Mouse (Mus musculus): ENCODE measurements around the gene Sdc1. TPM values are rescaled to one million over a fixed set of nuclear protein-coding genes. Genes with fewer than 3 reads are reported as not detected.

Sdc1 gene
- polyA plus RNA-seq, 1 experiment = 1.1 TPM

GRCm38 (mm10) chr12:8762667-8763066 lies 8.5 kb upstream of the Sdc1 start:
- no peak for TF ChIP-seq GATA1 (IDR thresholded peaks at IDR 0.05; ENCODE audit: borderline replicate concordance, low read length)
- no peak for TF ChIP-seq FLI1 (IDR thresholded peaks at IDR 0.05; ENCODE audit: low read length)
- H3K4me1 ChIP-seq = peaks cover 5% of the 10 kb centered on the region; the same call in 1 of the 2 replicates
- peaks cover 13% of the 10 kb centered on the region for H3K27me3 ChIP-seq (replicated peaks)
- peaks cover 7% of the 10 kb centered on the region for H3K9me3 ChIP-seq
- no peak overlapping the region for H3K4me3 ChIP-seq (replicated peaks)
- peaks cover 4% of the 10 kb centered on the region for H3K36me3 ChIP-seq (replicated peaks; ENCODE audit: low read length)

DNA sequence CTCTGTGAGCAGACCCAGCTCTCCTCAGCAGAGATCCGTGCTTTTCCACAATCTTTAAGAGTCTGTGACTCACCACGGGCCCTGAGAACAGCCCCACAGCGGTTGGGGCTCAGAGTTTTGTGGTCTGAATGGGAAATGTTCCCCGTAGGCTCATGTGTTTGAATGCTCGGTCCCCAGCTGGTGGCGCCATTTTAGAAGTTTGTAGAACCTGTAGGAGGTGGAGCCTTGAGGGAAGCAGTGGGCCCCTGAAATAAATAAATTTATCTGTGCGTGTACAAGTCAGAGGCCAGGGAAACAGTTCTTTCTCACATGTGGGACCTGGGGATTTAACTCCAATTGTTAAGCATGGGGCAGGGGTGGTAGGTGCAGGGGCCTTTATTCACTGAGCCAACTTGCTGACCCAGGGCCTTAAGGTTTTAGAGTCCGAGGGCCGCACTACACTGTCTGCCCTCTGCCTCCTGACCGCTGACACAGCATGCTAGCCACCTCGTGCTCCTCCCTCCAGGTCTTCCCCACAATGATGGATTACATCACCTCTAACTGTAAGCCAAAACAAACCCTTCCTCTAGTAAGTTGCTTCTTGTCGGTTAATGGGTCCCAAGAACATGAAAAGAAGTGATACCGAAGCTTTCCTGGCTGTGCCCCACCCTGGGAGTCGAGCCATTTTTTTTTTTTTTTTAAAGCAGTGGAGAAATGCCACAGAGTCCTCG lies 6.7 kb upstream of the Sdc1 start:
- H3K27me3 ChIP-seq (replicated peaks) = peaks cover 18% of the 10 kb centered on the region
- TF ChIP-seq FLI1 (IDR thresholded peaks at IDR 0.05; ENCODE audit: low read length) (no peak), GATA1 (IDR thresholded peaks at IDR 0.05; ENCODE audit: borderline replicate concordance, low read length) (no peak)
- no peaks in the 10 kb centered on the region for H3K36me3 ChIP-seq (replicated peaks; ENCODE audit: low read length)
- H3K9me3 ChIP-seq = peaks cover 9% of the 10 kb centered on the region
- H3K4me3 ChIP-seq (replicated peaks) = no peak overlapping the region
- peaks cover 5% of the 10 kb centered on the region; the same call in 1 of the 2 replicates for H3K4me1 ChIP-seq

GRCm38 (mm10) chr12:8771844-8772380 lies 789 bp downstream of the Sdc1 start:
- Histone ChIP-seq H3K9me3 (peaks cover 14% of the 10 kb centered on the region), H3K4me3 (replicated peaks) (peak overlapping the region; percentile 93), H3K27me3 (replicated peaks) (peaks cover 80% of the 10 kb centered on the region), H3K4me1 (peaks cover 40% of the 10 kb centered on the region), H3K36me3 (replicated peaks; ENCODE audit: low read length) (no peaks in the 10 kb centered on the region)
- TF ChIP-seq GATA1 (IDR thresholded peaks at IDR 0.05; ENCODE audit: borderline replicate concordance, low read length) (no peak), FLI1 (IDR thresholded peaks at IDR 0.05; ENCODE audit: low read length) (no peak)

DNA sequence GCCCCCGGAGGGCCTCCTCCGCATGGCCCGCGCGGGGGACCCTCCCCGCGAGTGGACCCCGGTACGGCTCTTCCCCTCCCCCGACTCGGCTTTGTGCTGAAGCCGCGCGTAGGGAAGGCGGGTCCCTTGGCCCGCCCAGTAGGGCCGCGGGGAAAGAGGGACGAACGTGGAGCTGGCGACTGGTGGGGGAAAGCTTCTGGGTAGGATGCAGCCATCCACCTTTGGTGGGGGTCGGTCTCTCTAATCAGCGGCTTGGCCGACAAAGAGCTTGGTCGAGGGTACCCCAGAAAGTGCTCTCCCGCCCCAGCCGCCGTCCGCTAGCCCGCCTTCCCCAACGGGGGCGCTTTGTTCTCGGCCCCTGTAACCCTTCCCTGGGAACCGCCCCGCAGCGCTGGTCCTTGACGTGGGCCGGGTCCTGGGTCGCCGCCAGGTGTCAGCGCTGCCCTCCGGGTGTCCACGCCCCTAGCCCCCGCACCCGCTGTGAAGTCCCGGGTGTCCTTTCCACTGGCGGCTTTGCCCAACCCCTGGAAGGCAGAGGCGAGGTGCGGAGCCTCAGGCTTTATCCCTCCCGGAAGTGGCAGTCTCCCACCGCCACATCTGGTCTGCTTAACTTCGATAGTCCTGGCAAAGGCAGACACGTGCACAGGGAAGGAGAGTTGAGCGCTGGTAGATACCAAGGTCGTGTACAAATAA lies 1.5 kb downstream of the Sdc1 start:
- H3K36me3 ChIP-seq (replicated peaks; ENCODE audit: low read length) = no peaks in the 10 kb centered on the region
- TF ChIP-seq GATA1 (IDR thresholded peaks at IDR 0.05; ENCODE audit: borderline replicate concordance, low read length) = no peak
- TF ChIP-seq FLI1 (IDR thresholded peaks at IDR 0.05; ENCODE audit: low read length) = no peak
- peaks cover 14% of the 10 kb centered on the region for H3K9me3 ChIP-seq
- peaks cover 44% of the 10 kb centered on the region for H3K4me1 ChIP-seq
- peak overlapping the region; percentile 93 for H3K4me3 ChIP-seq (replicated peaks)
- H3K27me3 ChIP-seq (replicated peaks) = peaks cover 85% of the 10 kb centered on the region

DNA sequence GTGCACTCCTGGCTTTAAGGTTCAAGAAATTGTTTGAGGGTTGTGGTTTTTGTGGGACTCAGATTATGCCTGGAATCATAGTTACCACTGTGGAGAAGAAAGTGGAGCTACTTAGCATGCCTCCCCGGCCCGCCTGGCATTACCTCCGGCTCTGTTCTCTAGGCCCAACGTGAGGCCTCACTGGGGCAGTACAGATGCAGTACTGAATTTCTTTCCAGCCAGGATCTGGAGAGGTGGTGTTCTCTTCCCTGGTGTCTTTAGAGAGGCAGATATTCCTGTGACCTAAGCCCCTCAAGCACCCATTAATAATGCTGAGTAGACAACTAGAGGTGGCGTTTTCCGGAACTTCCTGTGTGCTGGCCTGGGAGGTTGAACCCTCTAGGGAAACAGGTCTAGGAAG lies 2.2 kb downstream of the Sdc1 start:
- Histone ChIP-seq H3K36me3 (replicated peaks; ENCODE audit: low read length) (no peaks in the 10 kb centered on the region), H3K4me3 (replicated peaks) (no peak overlapping the region), H3K27me3 (replicated peaks) (peaks cover 92% of the 10 kb centered on the region), H3K4me1 (peaks cover 47% of the 10 kb centered on the region), H3K9me3 (peaks cover 14% of the 10 kb centered on the region)
- no peak for TF ChIP-seq GATA1 (IDR thresholded peaks at IDR 0.05; ENCODE audit: borderline replicate concordance, low read length)
- TF ChIP-seq FLI1 (IDR thresholded peaks at IDR 0.05; ENCODE audit: low read length) = no peak

DNA sequence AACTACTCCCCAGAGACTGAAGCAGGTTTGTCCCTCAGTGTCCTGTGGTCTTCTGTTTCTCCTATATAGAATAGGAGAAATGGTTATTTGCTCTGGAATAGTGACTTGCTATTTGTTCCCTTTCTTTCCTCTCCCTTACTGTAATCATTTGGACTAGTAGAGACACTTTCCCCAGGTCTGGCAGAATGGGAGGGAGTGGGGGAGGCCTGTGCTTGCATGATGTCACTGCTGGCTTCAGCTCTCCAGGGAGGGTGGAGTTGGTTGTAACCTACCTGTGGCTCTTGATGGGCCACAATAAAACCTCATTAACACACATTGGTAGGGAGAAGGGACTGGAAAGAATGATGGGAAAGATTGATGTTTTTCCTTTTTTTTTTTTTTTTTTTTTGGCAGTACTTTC lies 3.1 kb downstream of the Sdc1 start:
- TF ChIP-seq GATA1 (IDR thresholded peaks at IDR 0.05; ENCODE audit: borderline replicate concordance, low read length) (no peak), FLI1 (IDR thresholded peaks at IDR 0.05; ENCODE audit: low read length) (no peak)
- Histone ChIP-seq H3K36me3 (replicated peaks; ENCODE audit: low read length) (no peaks in the 10 kb centered on the region), H3K4me1 (peaks cover 48% of the 10 kb centered on the region), H3K4me3 (replicated peaks) (no peak overlapping the region), H3K9me3 (peaks cover 8% of the 10 kb centered on the region), H3K27me3 (replicated peaks) (peaks cover 96% of the 10 kb centered on the region)

GRCm38 (mm10) chr12:8776206-8776605 lies 5.1 kb downstream of the Sdc1 start:
- H3K9me3 ChIP-seq = no peaks in the 10 kb centered on the region
- H3K4me1 ChIP-seq = peaks cover 40% of the 10 kb centered on the region
- no peak overlapping the region for H3K4me3 ChIP-seq (replicated peaks)
- no peaks in the 10 kb centered on the region for H3K36me3 ChIP-seq (replicated peaks; ENCODE audit: low read length)
- peaks cover 96% of the 10 kb centered on the region for H3K27me3 ChIP-seq (replicated peaks)
- TF ChIP-seq FLI1 (IDR thresholded peaks at IDR 0.05; ENCODE audit: low read length) = no peak
- TF ChIP-seq GATA1 (IDR thresholded peaks at IDR 0.05; ENCODE audit: borderline replicate concordance, low read length) = no peak

DNA sequence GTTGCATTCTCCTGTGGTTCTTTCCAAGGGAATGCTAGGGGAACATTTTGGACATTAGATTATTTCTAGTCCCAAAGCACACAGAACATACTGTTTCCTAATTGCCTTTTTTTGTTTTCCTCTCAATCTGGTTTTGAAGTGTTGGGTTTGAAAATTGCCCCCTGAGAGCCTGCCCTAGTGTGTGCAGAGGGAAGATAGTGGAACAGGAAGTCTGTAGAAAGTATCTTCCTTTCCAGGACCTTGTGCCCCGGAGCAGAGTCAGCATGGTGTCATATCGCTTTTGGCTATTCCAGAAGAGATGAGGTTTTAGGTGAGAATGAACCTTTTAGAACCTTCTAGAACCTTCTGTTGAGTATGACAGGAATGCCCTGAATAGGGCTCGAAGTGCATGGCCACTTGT lies 5.6 kb downstream of the Sdc1 start:
- Histone ChIP-seq H3K4me3 (replicated peaks) (no peak overlapping the region), H3K27me3 (replicated peaks) (peaks cover 96% of the 10 kb centered on the region), H3K9me3 (no peaks in the 10 kb centered on the region), H3K4me1 (peaks cover 35% of the 10 kb centered on the region), H3K36me3 (replicated peaks; ENCODE audit: low read length) (no peaks in the 10 kb centered on the region)
- no peak for TF ChIP-seq FLI1 (IDR thresholded peaks at IDR 0.05; ENCODE audit: low read length)
- no peak for TF ChIP-seq GATA1 (IDR thresholded peaks at IDR 0.05; ENCODE audit: borderline replicate concordance, low read length)

DNA sequence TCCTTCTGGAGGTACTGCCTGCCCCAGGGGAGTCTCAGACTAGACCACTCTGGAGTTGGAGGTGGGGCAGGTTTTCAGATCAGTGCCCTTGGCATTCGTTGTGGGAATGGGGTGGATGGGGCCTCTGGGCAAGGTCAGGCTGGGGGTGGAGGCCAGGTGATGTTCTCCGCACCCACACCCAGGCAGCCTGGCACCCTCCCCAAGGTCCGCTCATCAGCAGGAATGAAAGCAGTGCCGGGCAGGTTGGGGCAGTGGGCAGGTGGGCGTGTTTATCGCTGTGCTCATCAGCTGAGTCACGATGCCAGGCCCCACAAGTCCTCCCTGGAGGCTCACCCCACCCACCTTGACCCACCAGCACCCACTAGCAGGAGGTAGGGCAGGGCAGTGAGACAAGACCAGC lies 7.0 kb downstream of the Sdc1 start:
- TF ChIP-seq GATA1 (IDR thresholded peaks at IDR 0.05; ENCODE audit: borderline replicate concordance, low read length) (no peak), FLI1 (IDR thresholded peaks at IDR 0.05; ENCODE audit: low read length) (no peak)
- no peaks in the 10 kb centered on the region for H3K36me3 ChIP-seq (replicated peaks; ENCODE audit: low read length)
- H3K4me1 ChIP-seq = peaks cover 21% of the 10 kb centered on the region

GRCm38 (mm10) chr12:8779851-8780250 lies 8.7 kb downstream of the Sdc1 start:
- TF ChIP-seq GATA1 (IDR thresholded peaks at IDR 0.05; ENCODE audit: borderline replicate concordance, low read length) = no peak
- no peak for TF ChIP-seq FLI1 (IDR thresholded peaks at IDR 0.05; ENCODE audit: low read length)
- H3K36me3 ChIP-seq (replicated peaks; ENCODE audit: low read length) = no peaks in the 10 kb centered on the region
- H3K4me3 ChIP-seq (replicated peaks) = no peak overlapping the region
- peaks cover 92% of the 10 kb centered on the region for H3K27me3 ChIP-seq (replicated peaks)
- H3K9me3 ChIP-seq = no peaks in the 10 kb centered on the region
- peaks cover 18% of the 10 kb centered on the region for H3K4me1 ChIP-seq

More for the DNA sequence above, 7.0 kb downstream of the Sdc1 start:
- Histone ChIP-seq H3K9me3 (no peaks in the 10 kb centered on the region), H3K27me3 (replicated peaks) (peaks cover 95% of the 10 kb centered on the region), H3K4me3 (replicated peaks) (no peak overlapping the region)

Data from megakaryocyte, embryonic 14.5 days (primary cell).